Mouse (Mus musculus): Measurements from ENCODE around the gene Taf15. TPM values are rescaled to one million over a fixed set of nuclear protein-coding genes. Genes with fewer than 3 reads are reported as not detected.
A peak's percentile ranks its signal among the peaks of the same experiment; 100 is the strongest.

Gene Taf15
- total and polyA plus RNA-seq, 3 experiments = 9.1 to 39.6 (median 34.2) TPM

DNA sequence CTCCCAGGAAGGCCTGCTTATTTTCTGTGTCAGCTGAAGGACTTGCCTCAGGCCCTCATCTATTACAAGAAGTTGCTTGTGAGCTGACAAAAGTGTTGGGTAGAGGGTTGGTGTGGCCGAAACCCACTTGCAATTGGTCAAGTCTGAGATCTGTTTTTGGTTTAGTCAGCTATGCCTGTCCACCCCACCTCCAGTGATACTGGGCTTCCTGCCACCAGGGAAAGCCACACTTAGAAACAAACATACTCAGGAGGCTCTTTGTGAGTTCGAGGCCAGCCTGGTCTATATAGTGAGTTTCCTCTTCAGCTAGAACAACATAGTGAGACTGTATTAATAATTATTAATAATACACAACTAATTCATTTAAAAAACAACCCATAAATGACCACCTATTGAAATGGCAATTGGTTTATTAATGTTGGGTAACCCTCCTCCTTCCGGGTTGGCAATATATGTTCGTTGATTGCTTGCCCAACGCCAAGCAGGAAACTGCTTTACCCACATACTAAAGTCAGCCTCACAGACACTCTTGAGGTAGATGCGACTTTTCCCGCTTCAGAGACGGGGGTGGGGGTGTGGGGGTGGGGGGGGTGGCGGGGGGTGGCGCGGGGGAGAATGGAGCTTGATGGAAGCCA is 33.3 kb upstream of the Taf15 start:
- DNase-seq = no peak
- WGBS = 28% methylated on average over 11 of the region's 11 CpGs
- H3K36me3 ChIP-seq (ENCODE audit: control insufficient read depth, insufficient read depth, low read length) = no peaks in the 10 kb centered on the region
- no peak overlapping the region for H3K9ac ChIP-seq (ENCODE audit: low read depth, low read length)
- no peaks in the 10 kb centered on the region for H3K27me3 ChIP-seq (ENCODE audit: control insufficient read depth, insufficient read depth, low read length)
- no peaks in the 10 kb centered on the region for H3K79me2 ChIP-seq (replicated peaks; ENCODE audit: control insufficient read depth, insufficient read depth, low read length)
- H3K4me1 ChIP-seq (ENCODE audit: control insufficient read depth, insufficient read depth, low read length) = peaks cover 10% of the 10 kb centered on the region
- H3K4me3 ChIP-seq = no peak overlapping the region
- no peak overlapping the region for H3K27ac ChIP-seq
- intact Hi-C loops (cut with DNase I) = loop anchor here (5.0 kb wide), 2 partner anchors 298 to 313 kb away; partner anchors contain the start of gene Heatr6
- TF ChIP-seq POLR2A (IDR thresholded peaks at IDR 0.05; ENCODE audit: insufficient read depth, low read depth, low read length) = no peak
- no peak for TF ChIP-seq CTCF (IDR thresholded peaks at IDR 0.05)
- no peak for TF ChIP-seq EP300 (IDR thresholded peaks at IDR 0.05; ENCODE audit: insufficient read depth, low read depth, low read length)

DNA sequence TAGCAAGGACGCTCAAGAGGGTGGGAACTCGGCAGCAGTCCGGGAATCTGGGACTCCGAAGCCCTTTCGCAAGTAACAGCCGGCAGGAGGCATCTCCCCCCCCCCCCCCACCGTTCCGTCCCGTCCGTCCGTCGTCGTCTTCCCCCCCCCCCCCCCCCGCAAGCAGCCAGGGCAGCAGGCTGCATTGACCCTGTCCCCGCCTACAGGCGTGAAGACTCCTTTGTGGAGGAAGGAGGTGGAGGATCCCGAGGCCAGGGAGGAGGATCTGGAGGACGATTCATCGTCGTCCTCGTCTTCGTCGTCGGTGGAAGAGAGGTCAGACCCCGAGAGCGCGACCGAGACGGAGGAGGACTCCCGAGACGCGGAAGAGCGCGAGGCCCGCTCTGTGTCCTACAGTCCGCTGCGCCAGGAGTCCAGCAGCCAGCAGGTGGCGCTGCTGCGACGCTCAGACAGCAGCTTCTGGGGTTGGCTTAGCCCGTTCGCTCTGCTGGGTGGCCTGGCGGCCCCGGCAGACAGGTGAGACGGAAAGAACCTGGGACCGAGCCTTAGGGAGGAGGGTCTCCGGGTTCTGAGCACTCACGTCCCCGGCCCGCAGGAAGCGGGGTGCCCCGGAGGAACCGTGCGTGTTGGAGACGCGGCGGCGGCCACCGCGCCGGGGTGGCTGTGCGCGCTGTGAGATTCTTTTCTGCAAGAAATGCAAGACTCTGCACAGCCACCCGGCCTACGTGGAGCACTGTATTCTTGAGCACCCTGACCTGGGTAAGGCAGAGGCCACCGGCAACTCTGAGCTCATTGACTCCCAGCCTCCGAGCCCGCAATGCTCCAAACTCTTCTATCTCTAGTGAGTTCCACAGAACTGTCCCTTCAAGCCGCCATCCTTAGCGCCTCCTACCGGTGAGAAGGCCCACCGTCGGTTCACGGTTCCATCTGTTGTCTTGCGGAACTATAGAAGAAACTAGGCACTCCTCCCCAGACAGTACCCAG is 32.5 kb upstream of the Taf15 start:
- H3K27ac ChIP-seq = peak overlapping the region; percentile 57
- peaks cover 10% of the 10 kb centered on the region for H3K4me1 ChIP-seq (ENCODE audit: control insufficient read depth, insufficient read depth, low read length)
- no peaks in the 10 kb centered on the region for H3K36me3 ChIP-seq (ENCODE audit: control insufficient read depth, insufficient read depth, low read length)
- peak; percentile 89 to 91 for DNase-seq
- no peaks in the 10 kb centered on the region for H3K79me2 ChIP-seq (replicated peaks; ENCODE audit: control insufficient read depth, insufficient read depth, low read length)
- no peaks in the 10 kb centered on the region; the same call in 1 of the 2 replicates for H3K27me3 ChIP-seq (ENCODE audit: control insufficient read depth, insufficient read depth, low read length)
- peak overlapping the region; percentile 71 for H3K4me3 ChIP-seq
- TF ChIP-seq EP300 (IDR thresholded peaks at IDR 0.05; ENCODE audit: insufficient read depth, low read depth, low read length) (peak; percentile 64; the same call in 1 of the 2 replicates), CTCF (IDR thresholded peaks at IDR 0.05) (peak; percentile 73), POLR2A (IDR thresholded peaks at IDR 0.05; ENCODE audit: insufficient read depth, low read depth, low read length) (no peak)
- WGBS = under 1% methylated on average over 66 of the region's 75 CpGs
- H3K9ac ChIP-seq (ENCODE audit: low read depth, low read length) = peak overlapping the region; percentile 69
- intact Hi-C loops (cut with DNase I) = loop anchor here (1.0 to 5.0 kb wide), 3 partner anchors 27 to 312 kb away; partner anchors contain the start of gene Heatr6

DNA sequence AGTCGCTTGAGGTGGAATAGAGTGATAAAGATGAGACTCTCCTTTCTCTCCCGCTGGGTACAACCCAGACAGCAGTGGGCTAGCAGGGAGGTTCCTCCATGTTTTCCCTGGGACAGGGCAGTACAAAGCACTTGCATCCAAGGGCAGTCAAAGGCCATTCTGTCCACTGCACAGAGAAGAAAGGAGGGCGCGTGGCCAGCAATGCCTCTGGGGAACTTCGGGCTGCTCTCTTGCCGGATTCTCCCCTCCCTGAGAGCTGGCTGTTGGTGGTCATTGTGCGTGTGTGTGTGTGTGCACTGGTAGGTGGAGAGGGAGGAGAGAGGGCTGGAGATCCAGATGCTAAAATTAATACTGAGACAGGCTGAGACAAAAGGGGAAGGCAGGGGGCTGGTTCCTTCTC is 31.7 kb upstream of the Taf15 start:
- Histone ChIP-seq H3K27me3 (ENCODE audit: control insufficient read depth, insufficient read depth, low read length) (no peaks in the 10 kb centered on the region; the same call in 1 of the 2 replicates), H3K4me1 (ENCODE audit: control insufficient read depth, insufficient read depth, low read length) (peaks cover 10% of the 10 kb centered on the region), H3K27ac (peak overlapping the region; percentile 57), H3K4me3 (peak overlapping the region; percentile 71; the same call in 1 of the 2 replicates), H3K36me3 (ENCODE audit: control insufficient read depth, insufficient read depth, low read length) (no peaks in the 10 kb centered on the region), H3K79me2 (replicated peaks; ENCODE audit: control insufficient read depth, insufficient read depth, low read length) (no peaks in the 10 kb centered on the region), H3K9ac (ENCODE audit: low read depth, low read length) (no peak overlapping the region)
- TF ChIP-seq POLR2A (IDR thresholded peaks at IDR 0.05; ENCODE audit: insufficient read depth, low read depth, low read length) (no peak; the same call in 1 of the 2 replicates), CTCF (IDR thresholded peaks at IDR 0.05) (no peak), EP300 (IDR thresholded peaks at IDR 0.05; ENCODE audit: insufficient read depth, low read depth, low read length) (peak; percentile 81; the same call in 1 of the 2 replicates)
- intact Hi-C loops (cut with DNase I) = loop anchor here (1.0 to 5.0 kb wide), 3 partner anchors 26 to 311 kb away; partner anchors contain the start of gene Heatr6
- WGBS = 10% methylated on average over 7 of the region's 7 CpGs
- peak; percentile 72 to 73 for DNase-seq

DNA sequence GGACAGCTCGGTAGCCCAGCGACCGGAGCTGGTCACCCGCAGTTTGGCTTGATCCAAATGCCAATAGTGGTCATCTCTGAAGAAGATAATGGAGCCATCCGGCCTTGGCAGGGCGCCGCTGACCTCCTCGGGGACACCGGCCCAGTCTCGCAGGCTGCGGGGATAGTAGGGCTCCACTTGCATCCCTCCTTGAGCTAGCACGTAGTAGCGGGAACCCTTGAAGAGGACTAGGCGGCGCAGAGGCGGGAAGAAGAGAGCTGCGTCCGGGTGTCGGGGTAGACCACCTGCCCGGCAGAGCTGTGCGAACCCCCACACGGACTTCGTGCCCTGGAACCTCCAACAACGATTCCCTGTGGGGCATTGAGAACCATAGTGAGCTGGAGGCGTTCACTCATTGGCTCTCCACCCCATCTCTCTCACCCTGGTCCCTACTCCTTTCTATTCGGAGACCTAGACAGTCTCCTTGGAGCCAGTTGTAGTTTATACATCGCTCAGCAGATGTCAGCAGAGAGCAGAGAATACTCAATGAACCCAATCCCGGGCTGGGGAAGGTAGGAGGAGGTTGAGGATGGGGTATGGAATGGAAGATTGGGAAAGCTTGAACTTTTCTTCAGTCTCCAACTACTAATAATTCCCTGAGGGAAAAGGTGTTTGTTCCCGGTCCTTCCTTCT is 30.2 kb upstream of the Taf15 start:
- H3K36me3 ChIP-seq (ENCODE audit: control insufficient read depth, insufficient read depth, low read length) = no peaks in the 10 kb centered on the region
- H3K79me2 ChIP-seq (replicated peaks; ENCODE audit: control insufficient read depth, insufficient read depth, low read length) = no peaks in the 10 kb centered on the region
- H3K4me3 ChIP-seq = peak overlapping the region; percentile 20; the same call in 1 of the 2 replicates
- WGBS = 9% methylated on average over 29 of the region's 29 CpGs
- peaks cover 18% of the 10 kb centered on the region for H3K4me1 ChIP-seq (ENCODE audit: control insufficient read depth, insufficient read depth, low read length)
- TF ChIP-seq POLR2A (IDR thresholded peaks at IDR 0.05; ENCODE audit: insufficient read depth, low read depth, low read length) (no peak), EP300 (IDR thresholded peaks at IDR 0.05; ENCODE audit: insufficient read depth, low read depth, low read length) (peak; percentile 91), CTCF (IDR thresholded peaks at IDR 0.05) (peak; percentile 95)
- H3K9ac ChIP-seq (ENCODE audit: low read depth, low read length) = peak overlapping the region; percentile 46; the same call in 1 of the 2 replicates
- intact Hi-C loops (cut with DNase I) = loop anchor here (1.0 to 5.0 kb wide), 3 partner anchors 30 to 310 kb away; partner anchors contain the start of gene Heatr6
- peak; percentile 73 to 78 for DNase-seq
- no peak overlapping the region for H3K27ac ChIP-seq
- H3K27me3 ChIP-seq (ENCODE audit: control insufficient read depth, insufficient read depth, low read length) = no peaks in the 10 kb centered on the region; the same call in 1 of the 2 replicates

DNA sequence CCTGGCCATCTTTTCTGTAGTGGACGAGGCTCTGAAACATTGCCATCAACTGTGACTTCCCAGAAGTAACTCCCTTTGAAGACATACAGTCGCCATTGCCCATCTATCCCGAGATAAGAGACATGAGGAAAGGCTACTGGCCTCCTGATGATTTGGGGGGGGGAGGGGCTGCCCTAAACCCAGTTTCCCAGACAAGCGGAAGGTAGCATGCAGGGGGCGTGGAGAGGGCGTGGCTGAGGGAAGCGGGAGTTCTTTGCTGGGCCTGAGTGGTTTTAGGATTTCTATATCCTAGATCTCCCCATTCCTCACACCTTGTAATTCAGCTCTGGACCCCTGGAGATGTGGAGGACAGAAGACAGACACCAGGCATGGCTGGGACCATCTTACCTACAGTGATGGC is 29.1 kb upstream of the Taf15 start:
- H3K36me3 ChIP-seq (ENCODE audit: control insufficient read depth, insufficient read depth, low read length) = no peaks in the 10 kb centered on the region; the same call in 1 of the 2 replicates
- H3K4me3 ChIP-seq = no peak overlapping the region
- TF ChIP-seq POLR2A (IDR thresholded peaks at IDR 0.05; ENCODE audit: insufficient read depth, low read depth, low read length) = no peak
- no peak for TF ChIP-seq EP300 (IDR thresholded peaks at IDR 0.05; ENCODE audit: insufficient read depth, low read depth, low read length)
- no peak for TF ChIP-seq CTCF (IDR thresholded peaks at IDR 0.05)
- no peaks in the 10 kb centered on the region; the same call in 1 of the 2 replicates for H3K27me3 ChIP-seq (ENCODE audit: control insufficient read depth, insufficient read depth, low read length)
- H3K9ac ChIP-seq (ENCODE audit: low read depth, low read length) = no peak overlapping the region
- no peak overlapping the region for H3K27ac ChIP-seq
- DNase-seq = no peak
- WGBS = 10% methylated on average over 7 of the region's 7 CpGs
- no peaks in the 10 kb centered on the region for H3K79me2 ChIP-seq (replicated peaks; ENCODE audit: control insufficient read depth, insufficient read depth, low read length)
- intact Hi-C loops (cut with DNase I) = loop anchor here (1.0 to 5.0 kb wide), 3 partner anchors 28 to 308 kb away; partner anchors contain the start of gene Heatr6
- H3K4me1 ChIP-seq (ENCODE audit: control insufficient read depth, insufficient read depth, low read length) = peaks cover 23% of the 10 kb centered on the region

Data from heart, adult 2 months (tissue).